Mouse (Mus musculus) MEL (cell line): ENCODE results near the gene Shq1. TPM values are rescaled to one million over a fixed set of nuclear protein-coding genes. Genes with fewer than 3 reads are reported as not detected.

ENCODE experiments used
- DNase-seq: peaks from one replicate; pipeline ENCODE4 v3.0.0; 2011; ENCODE audit warnings: low read depth, low spot score
- H3K27ac ChIP-seq: 2 replicates; pipeline ENCODE4 v1.5.1; 2012; ENCODE audit warnings: low read depth, mild to moderate bottlenecking, control low read depth, low read length, moderate library complexity; ENCODE audit not compliant: control insufficient read depth
- H3K27me3 ChIP-seq, 2 experiments: fragments of 150-350 bp in 1 of 2; sonication (generic) in 1 of 2; 2 replicates each; pipeline ENCODE4 v1.6.1; 2012; ENCODE audit warnings: low read length in 2 of 2, mild to moderate bottlenecking in 2 of 2, improper control_type of control experiment in 1 of 2, moderate library complexity in 1 of 2; ENCODE audit not compliant: insufficient read depth in 2 of 2, control insufficient read depth in 1 of 2
- H3K36me3 ChIP-seq, 2 experiments: 2 replicates each; pipeline ENCODE4 v1.6.1; 2012 to 2014; ENCODE audit warnings: low read length in 2 of 2, improper control_type of control experiment in 1 of 2, inconsistent platforms in 1 of 2, mild to moderate bottlenecking in 1 of 2; ENCODE audit not compliant: insufficient read depth in 2 of 2, control insufficient read depth in 1 of 2
- H3K4me1 ChIP-seq, 2 experiments: fragments of 150-350 bp in 1 of 2; sonication (generic) in 1 of 2; 2 replicates each; pipeline ENCODE4 v1.6.1; 2012; ENCODE audit warnings: low read length in 2 of 2, improper control_type of control experiment in 1 of 2, mild to moderate bottlenecking in 1 of 2; ENCODE audit not compliant: insufficient read depth in 2 of 2, control insufficient read depth in 1 of 2
- H3K4me3 ChIP-seq, 2 experiments: fragments of 150-350 bp in 1 of 2; sonication (generic) in 1 of 2; 2 replicates each; pipeline ENCODE4 v1.5.1; 2012; ENCODE audit warnings: low read depth in 2 of 2, low read length in 2 of 2, mild to moderate bottlenecking in 2 of 2, moderate library complexity in 2 of 2, control low read depth in 1 of 2, improper control_type of control experiment in 1 of 2; ENCODE audit not compliant: control insufficient read depth in 1 of 2, insufficient read depth in 1 of 2
- H3K79me2 ChIP-seq: 2 replicates; pipeline ENCODE4 v1.6.1; 2012; ENCODE audit warnings: mild to moderate bottlenecking, low read length, moderate library complexity; ENCODE audit not compliant: control insufficient read depth, poor library complexity, insufficient read depth
- H3K9ac ChIP-seq: 2 replicates; pipeline ENCODE4 v1.6.1; 2012; ENCODE audit warnings: low read depth, mild to moderate bottlenecking, control low read depth, low read length, moderate library complexity; ENCODE audit not compliant: control insufficient read depth, poor library complexity, severe bottlenecking
- H3K9me3 ChIP-seq: fragments of 150-350 bp; sonication (generic); replicated peaks from 2 replicates; pipeline ENCODE4 v1.6.1; 2012; ENCODE audit warnings: mild to moderate bottlenecking, low read length, improper control_type of control experiment, moderate library complexity; ENCODE audit not compliant: insufficient read depth
- CHD1 ChIP-seq: IDR thresholded peaks from 2 replicates; pipeline ENCODE4 v1.6.1; 2012; ENCODE audit warnings: low read depth, mild to moderate bottlenecking, inconsistent platforms, low read length, improper control_type of control experiment
- CHD2 ChIP-seq: IDR thresholded peaks from 2 replicates; pipeline ENCODE4 v1.6.1; 2011; ENCODE audit warnings: low read length, improper control_type of control experiment
- CTCF ChIP-seq, 3 experiments: IDR thresholded peaks in 2 of 3; conservative IDR thresholded peaks in 1 of 3; 2 replicates each; pipeline ENCODE4 v1.5.1; 2011 to 2012; ENCODE audit warnings: low read length in 3 of 3, low read depth in 2 of 3, mild to moderate bottlenecking in 2 of 3, improper control_type of control experiment in 1 of 3, inconsistent platforms in 1 of 3, mixed read lengths in 1 of 3, moderate library complexity in 1 of 3; ENCODE audit not compliant: control insufficient read depth in 1 of 3, insufficient read depth in 1 of 3, poor library complexity in 1 of 3, severe bottlenecking in 1 of 3
- E2F4 ChIP-seq: IDR thresholded peaks from 2 replicates; pipeline ENCODE4 v1.6.1; 2011; ENCODE audit warnings: low read depth, low read length, improper control_type of control experiment, borderline replicate concordance
- ELF1 ChIP-seq: IDR thresholded peaks from 2 replicates; pipeline ENCODE4 v1.6.1; 2014; ENCODE audit warnings: low read depth, mild to moderate bottlenecking, inconsistent platforms, low read length, improper control_type of control experiment, moderate library complexity
- EP300 ChIP-seq, 2 experiments: IDR thresholded peaks; 2 replicates each; pipeline ENCODE4 v1.6.1; 2011; ENCODE audit warnings: improper control_type of control experiment in 2 of 2, low read length in 2 of 2, low read depth in 1 of 2, mild to moderate bottlenecking in 1 of 2
- ETS1 ChIP-seq: IDR thresholded peaks from 2 replicates; pipeline ENCODE4 v1.6.1; 2012; ENCODE audit warnings: low read depth, mild to moderate bottlenecking, inconsistent platforms, low read length, improper control_type of control experiment, moderate library complexity
- GABPA ChIP-seq: IDR thresholded peaks from 2 replicates; pipeline ENCODE4 v1.6.1; 2012; ENCODE audit warnings: low read depth, mild to moderate bottlenecking, inconsistent platforms, low read length, improper control_type of control experiment, moderate library complexity
- GATA1 ChIP-seq: IDR thresholded peaks from 2 replicates; pipeline ENCODE4 v1.6.1; 2011; ENCODE audit warnings: low read depth, low read length, improper control_type of control experiment
- HCFC1 ChIP-seq: IDR thresholded peaks from 2 replicates; pipeline ENCODE4 v1.6.1; 2012; ENCODE audit warnings: low read depth, mild to moderate bottlenecking, inconsistent platforms, low read length, improper control_type of control experiment, moderate library complexity
- JUND ChIP-seq: IDR thresholded peaks from 2 replicates; pipeline ENCODE4 v1.6.1; 2011; ENCODE audit warnings: low read depth, mild to moderate bottlenecking, improper control_type of control experiment, low read length
- KAT2A ChIP-seq: conservative IDR thresholded peaks from 2 replicates; pipeline ENCODE4 v1.6.1; 2012; ENCODE audit warnings: low read depth, low read length, improper control_type of control experiment, inconsistent platforms
- MAFK ChIP-seq: IDR thresholded peaks from 2 replicates; pipeline ENCODE4 v1.6.1; 2011; ENCODE audit warnings: low read depth, mild to moderate bottlenecking, low read length, improper control_type of control experiment, borderline replicate concordance
- MAX ChIP-seq: IDR thresholded peaks from 2 replicates; pipeline ENCODE4 v1.6.1; 2011; ENCODE audit warnings: low read length, improper control_type of control experiment
- MAZ ChIP-seq: IDR thresholded peaks from 2 replicates; pipeline ENCODE4 v1.6.1; 2012; ENCODE audit warnings: low read depth, mild to moderate bottlenecking, inconsistent platforms, low read length, improper control_type of control experiment
- MEF2A ChIP-seq: IDR thresholded peaks from 2 replicates; pipeline ENCODE4 v1.6.1; 2014; ENCODE audit warnings: low read depth, mild to moderate bottlenecking, inconsistent platforms, low read length, improper control_type of control experiment; ENCODE audit not compliant: poor library complexity, insufficient replicate concordance, severe bottlenecking; ENCODE audit errors: extremely low read depth
- MXI1 ChIP-seq: IDR thresholded peaks from 2 replicates; pipeline ENCODE4 v1.6.1; 2011; ENCODE audit warnings: mild to moderate bottlenecking, low read depth, low read length, improper control_type of control experiment
- MYB ChIP-seq: IDR thresholded peaks from 2 replicates; pipeline ENCODE4 v1.6.1; 2011; ENCODE audit warnings: mild to moderate bottlenecking, low read depth, low read length, improper control_type of control experiment
- MYC ChIP-seq: IDR thresholded peaks from 2 replicates; pipeline ENCODE4 v1.6.1; 2011; ENCODE audit warnings: low read depth, mild to moderate bottlenecking, low read length, improper control_type of control experiment, moderate library complexity
- NELFE ChIP-seq: IDR thresholded peaks from 2 replicates; pipeline ENCODE4 v1.6.1; 2011; ENCODE audit warnings: low read depth, low read length, improper control_type of control experiment
- NRF1 ChIP-seq: IDR thresholded peaks from 2 replicates; pipeline ENCODE4 v1.6.1; 2014; ENCODE audit warnings: low read depth, mild to moderate bottlenecking, inconsistent platforms, low read length, improper control_type of control experiment, moderate library complexity; ENCODE audit not compliant: poor library complexity, insufficient read depth, severe bottlenecking
- POLR2A ChIP-seq, 2 experiments: IDR thresholded peaks; 2 replicates each; pipeline ENCODE4 v1.6.1; 2011 to 2012; ENCODE audit warnings: low read length in 2 of 2, mild to moderate bottlenecking in 2 of 2, control low read depth in 1 of 2, improper control_type of control experiment in 1 of 2, low read depth in 1 of 2, moderate library complexity in 1 of 2; ENCODE audit not compliant: control insufficient read depth in 1 of 2, insufficient read depth in 1 of 2, poor library complexity in 1 of 2
- POLR2AphosphoS2 ChIP-seq: IDR thresholded peaks from 2 replicates; pipeline ENCODE4 v1.6.1; 2011; ENCODE audit warnings: low read length, improper control_type of control experiment
- POLR2AphosphoS5 ChIP-seq: IDR thresholded peaks from 2 replicates; pipeline ENCODE4 v1.6.1; 2012; ENCODE audit warnings: low read depth, borderline replicate concordance, mild to moderate bottlenecking, inconsistent platforms, low read length, moderate library complexity, mixed read lengths
- RAD21 ChIP-seq: IDR thresholded peaks from 2 replicates; pipeline ENCODE4 v1.6.1; 2011; ENCODE audit warnings: mild to moderate bottlenecking, low read depth, low read length, improper control_type of control experiment
- RCOR1 ChIP-seq: IDR thresholded peaks from 2 replicates; pipeline ENCODE4 v1.6.1; 2012; ENCODE audit warnings: low read depth, mild to moderate bottlenecking, inconsistent platforms, low read length, improper control_type of control experiment
- SIN3A ChIP-seq: IDR thresholded peaks from 2 replicates; pipeline ENCODE4 v1.6.1; 2012; ENCODE audit warnings: low read length, improper control_type of control experiment, inconsistent platforms
- SMC3 ChIP-seq: IDR thresholded peaks from 2 replicates; pipeline ENCODE4 v1.6.1; 2011; ENCODE audit warnings: low read depth, low read length, improper control_type of control experiment
- TAL1 ChIP-seq: IDR thresholded peaks from 2 replicates; pipeline ENCODE4 v1.6.1; 2012; ENCODE audit warnings: mild to moderate bottlenecking, inconsistent platforms, low read length, moderate library complexity, mixed read lengths
- TBP ChIP-seq: IDR thresholded peaks from 2 replicates; pipeline ENCODE4 v1.8.0; 2011; ENCODE audit warnings: low read depth, low read length, improper control_type of control experiment
- TCF12 ChIP-seq: IDR thresholded peaks from 2 replicates; pipeline ENCODE4 v1.6.1; 2014; ENCODE audit warnings: low read depth, mild to moderate bottlenecking, inconsistent platforms, low read length, improper control_type of control experiment, moderate library complexity
- UBTF ChIP-seq: IDR thresholded peaks from 2 replicates; pipeline ENCODE4 v1.6.1; 2012; ENCODE audit warnings: low read depth, mild to moderate bottlenecking, inconsistent platforms, low read length, improper control_type of control experiment, moderate library complexity, borderline replicate concordance; ENCODE audit not compliant: insufficient read depth
- USF1 ChIP-seq: IDR thresholded peaks from 2 replicates; pipeline ENCODE4 v1.6.1; 2014; ENCODE audit warnings: low read depth, mild to moderate bottlenecking, inconsistent platforms, low read length, improper control_type of control experiment, moderate library complexity
- USF2 ChIP-seq, 2 experiments: IDR thresholded peaks; 2 replicates each; pipeline ENCODE4 v1.6.1; 2011 to 2012; ENCODE audit warnings: improper control_type of control experiment in 2 of 2, low read length in 2 of 2, borderline replicate concordance in 1 of 2, inconsistent platforms in 1 of 2, low read depth in 1 of 2, mild to moderate bottlenecking in 1 of 2; ENCODE audit not compliant: insufficient read depth in 1 of 2
- ZC3H11A ChIP-seq: IDR thresholded peaks from 2 replicates; pipeline ENCODE4 v1.6.1; 2012; ENCODE audit warnings: low read depth, mild to moderate bottlenecking, inconsistent platforms, low read length, improper control_type of control experiment
- ZKSCAN1 ChIP-seq: IDR thresholded peaks from 2 replicates; pipeline ENCODE4 v1.6.1; 2012; ENCODE audit warnings: low read depth, mild to moderate bottlenecking, inconsistent platforms, low read length, improper control_type of control experiment, moderate library complexity
- ZMIZ1 ChIP-seq: IDR thresholded peaks from 2 replicates; pipeline ENCODE4 v1.6.1; 2012; ENCODE audit warnings: low read depth, mild to moderate bottlenecking, inconsistent platforms, low read length, improper control_type of control experiment, moderate library complexity
- ZNF384 ChIP-seq: IDR thresholded peaks from 2 replicates; pipeline ENCODE4 v1.6.1; 2012; ENCODE audit warnings: low read depth, mild to moderate bottlenecking, inconsistent platforms, low read length, improper control_type of control experiment
- polyA plus RNA-seq, 2 experiments: library from polyadenylated mRNA; stranded (reverse) in 1 of 2; unstranded in 1 of 2; fragments of >175 nt in 1 of 2; fragments of >200 nt in 1 of 2; gene quantifications; 2 replicates each; pipeline versions ENCODE4 v1.2.1 to v1.2.4; 2012; ENCODE audit warnings: low replicate concordance in 2 of 2, low read depth in 1 of 2; ENCODE audit not compliant: insufficient read length in 2 of 2, insufficient read depth in 1 of 2, missing spikeins in 1 of 2
- total RNA-seq: library from RNA; depleted of rRNA; stranded (reverse); fragments of 300-350 nt; gene quantifications from 2 replicates; pipeline ENCODE4 v1.2.3, GENCODE M21; 2012

The Shq1 gene
- total and polyA plus RNA-seq, 3 experiments, result 20.2 to 23.5 TPM; not detected in 1

GRCm38 (mm10) chr6:100674974-100675373 lies 4.0 kb upstream of the Shq1 start:
- peaks cover 0 to 7% of the 10 kb centered on the region in 2 experiments; a peak in 2 of 4 replicates for H3K36me3 ChIP-seq
- no peaks in the 10 kb centered on the region for H3K9me3 ChIP-seq
- H3K4me1 ChIP-seq, result no peaks in the 10 kb centered on the region
- H3K27me3 ChIP-seq, result no peaks in the 10 kb centered on the region
- no peak overlapping the region for H3K9ac ChIP-seq
- DNase-seq, result peak; percentile 72
- H3K79me2 ChIP-seq, result peaks cover 4% of the 10 kb centered on the region; the same call in 1 of the 2 replicates
- H3K4me3 ChIP-seq, result no peak overlapping the region
- H3K27ac ChIP-seq, result no peak overlapping the region
- TF ChIP-seq POLR2AphosphoS5 (no peak), MAX (peak; percentile 53; the same call in 1 of the 2 replicates), ELF1 (no peak), RCOR1 (peak; percentile 29; the same call in 1 of the 2 replicates), TAL1 (no peak), UBTF (no peak), E2F4 (no peak), GATA1 (peak; percentile 80; the same call in 1 of the 2 replicates), MYB (no peak), EP300 (IDR thresholded peaks at IDR 0.05; ENCODE audit: low read depth in 1 of 2, low read length in 2 of 2) (peak in 1 of 2 experiments; percentile 15; a peak in 1 of 4 replicates), CTCF (IDR thresholded peaks at IDR 0.05 in 2 of 3, conservative IDR thresholded peaks at IDR 0.05 in 1 of 3; ENCODE audit: control insufficient read depth in 1 of 3, insufficient read depth in 1 of 3, low read depth in 2 of 3, low read length in 3 of 3, poor library complexity in 1 of 3, severe bottlenecking in 1 of 3) (peak in 2 of 3 experiments; percentile 63 to 69; a peak in 4 of 6 replicates), TCF12 (no peak), CHD1 (no peak), USF1 (no peak), KAT2A (no peak), HCFC1 (peak; percentile 11; the same call in 1 of the 2 replicates), POLR2AphosphoS2 (no peak), MEF2A (no peak), MYC (peak; percentile 92), TBP (no peak), ZNF384 (no peak), ZC3H11A (peak; percentile 29; the same call in 1 of the 2 replicates), MAZ (no peak), MAFK (no peak), RAD21 (peak; percentile 47), ETS1 (no peak), POLR2A (IDR thresholded peaks at IDR 0.05; ENCODE audit: control insufficient read depth in 1 of 2, insufficient read depth in 1 of 2, low read depth in 1 of 2, low read length in 2 of 2, poor library complexity in 1 of 2) (no peak), JUND (no peak), CHD2 (no peak), ZMIZ1 (no peak), SMC3 (peak; percentile 85), NELFE (no peak), USF2 (IDR thresholded peaks at IDR 0.05; ENCODE audit: borderline replicate concordance in 1 of 2, insufficient read depth in 1 of 2, low read depth in 1 of 2, low read length in 2 of 2) (no peak), GABPA (no peak), ZKSCAN1 (no peak), MXI1 (peak; percentile 58; the same call in 1 of the 2 replicates), SIN3A (peak; percentile 62; the same call in 1 of the 2 replicates), NRF1 (no peak)
